Mouse (Mus musculus) megakaryocyte, embryonic 14.5 days (primary cell): ENCODE data around the gene Cep170. TPM values are rescaled to one million over a fixed set of nuclear protein-coding genes. Genes with fewer than 3 reads are reported as not detected.

Experiments used
- H3K27me3 ChIP-seq: replicated peaks from 2 replicates; pipeline ENCODE3; 2012; ENCODE audit warnings: inconsistent platforms
- H3K36me3 ChIP-seq: replicated peaks from 2 replicates; pipeline ENCODE3; 2012; ENCODE audit warnings: low read length, inconsistent platforms, mixed read lengths
- H3K4me1 ChIP-seq: 2 replicates; pipeline ENCODE4 v1.6.1; 2012; ENCODE audit warnings: inconsistent platforms
- H3K4me3 ChIP-seq: replicated peaks from 2 replicates; pipeline ENCODE3; 2012; ENCODE audit warnings: moderate library complexity, mild to moderate bottlenecking, inconsistent platforms
- H3K9me3 ChIP-seq: 2 replicates; pipeline ENCODE4 v1.6.1; 2012; ENCODE audit warnings: inconsistent platforms
- FLI1 ChIP-seq: IDR thresholded peaks from 2 replicates; pipeline ENCODE4 v1.6.1; 2012; ENCODE audit warnings: low read length, inconsistent platforms, mixed read lengths
- GATA1 ChIP-seq: IDR thresholded peaks from 3 replicates; pipeline ENCODE4 v1.6.1; 2012; ENCODE audit warnings: mixed read lengths, low read length, inconsistent platforms, borderline replicate concordance
- polyA plus RNA-seq: library from polyadenylated mRNA; stranded (reverse); fragments of >175 nt; gene quantifications from 2 replicates; pipeline ENCODE4 v1.2.3, GENCODE M21; 2012; ENCODE audit warnings: low replicate concordance; ENCODE audit not compliant: insufficient read depth

Cep170 gene
- polyA plus RNA-seq, 1 experiment = 1.7 TPM

- H3K9me3 ChIP-seq = no peaks in the 10 kb centered on the region
- TF ChIP-seq GATA1 (no peak), FLI1 (no peak)
- H3K27me3 ChIP-seq = no peaks in the 10 kb centered on the region
- H3K4me1 ChIP-seq = peaks cover 41% of the 10 kb centered on the region
- H3K4me3 ChIP-seq = peak overlapping the region; percentile 92
- peaks cover 52% of the 10 kb centered on the region for H3K36me3 ChIP-seq
Observed at GRCm38 (mm10) chr1:176835501-176836294, 21.8 kb upstream of the Cep170 start.

DNA sequence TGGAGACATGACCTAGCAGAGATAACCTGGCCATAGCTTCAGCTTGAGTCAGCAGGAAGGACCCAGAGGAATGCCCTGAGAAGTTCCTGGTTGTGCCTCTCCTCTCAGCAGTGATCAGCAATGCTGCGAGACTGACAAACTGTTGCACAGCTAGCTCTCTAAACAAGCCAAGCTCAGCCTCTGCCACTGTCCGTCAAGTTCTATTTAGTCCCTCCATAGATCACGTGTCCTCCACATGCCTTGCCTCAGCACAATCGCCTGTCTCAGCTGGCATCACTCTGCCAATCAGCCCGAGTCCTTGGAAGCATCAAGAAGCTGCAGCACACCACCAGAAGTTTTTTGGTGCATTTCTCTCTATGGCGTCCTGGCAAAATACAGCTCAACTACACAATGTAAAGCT is 21.0 kb upstream of the Cep170 start:
- H3K4me3 ChIP-seq = peak overlapping the region; percentile 92
- no peaks in the 10 kb centered on the region for H3K9me3 ChIP-seq
- peaks cover 43% of the 10 kb centered on the region for H3K4me1 ChIP-seq

GRCm38 (mm10) chr1:176833948-176834347 is 20.1 kb upstream of the Cep170 start:
- H3K4me3 ChIP-seq = peak overlapping the region; percentile 72
- TF ChIP-seq FLI1 = no peak
- no peak for TF ChIP-seq GATA1
- no peaks in the 10 kb centered on the region for H3K27me3 ChIP-seq
- no peaks in the 10 kb centered on the region for H3K9me3 ChIP-seq
- peaks cover 49% of the 10 kb centered on the region for H3K4me1 ChIP-seq
- peaks cover 53% of the 10 kb centered on the region for H3K36me3 ChIP-seq

More for the DNA sequence above, 21.0 kb upstream of the Cep170 start:
- Histone ChIP-seq H3K36me3 (peaks cover 52% of the 10 kb centered on the region), H3K27me3 (no peaks in the 10 kb centered on the region)
- TF ChIP-seq FLI1 (no peak), GATA1 (no peak)

DNA sequence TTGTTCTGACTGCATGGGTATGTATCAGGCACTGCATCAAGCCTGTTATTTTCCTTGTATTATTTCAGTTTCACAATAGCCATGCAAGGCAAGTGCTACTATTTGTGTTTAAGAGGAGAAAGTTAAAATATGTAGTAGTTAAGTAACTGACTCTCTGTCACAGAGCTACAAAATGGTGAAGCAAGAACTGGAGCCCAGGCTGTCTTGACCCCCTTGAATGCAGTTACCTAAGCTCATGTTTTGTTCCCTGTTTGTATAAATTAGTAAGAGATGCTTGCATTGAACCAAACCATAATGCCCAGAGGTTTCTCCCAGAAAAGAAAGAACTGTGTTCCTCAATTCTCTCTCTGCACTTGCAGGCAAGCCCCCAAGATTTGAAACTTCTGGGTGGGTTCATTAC is 19.4 kb upstream of the Cep170 start:
- peaks cover 56% of the 10 kb centered on the region for H3K4me1 ChIP-seq
- H3K4me3 ChIP-seq = peak overlapping the region; percentile 51
- no peak for TF ChIP-seq GATA1
- no peak for TF ChIP-seq FLI1
- no peaks in the 10 kb centered on the region for H3K27me3 ChIP-seq
- H3K9me3 ChIP-seq = no peaks in the 10 kb centered on the region
- peaks cover 59% of the 10 kb centered on the region for H3K36me3 ChIP-seq

DNA sequence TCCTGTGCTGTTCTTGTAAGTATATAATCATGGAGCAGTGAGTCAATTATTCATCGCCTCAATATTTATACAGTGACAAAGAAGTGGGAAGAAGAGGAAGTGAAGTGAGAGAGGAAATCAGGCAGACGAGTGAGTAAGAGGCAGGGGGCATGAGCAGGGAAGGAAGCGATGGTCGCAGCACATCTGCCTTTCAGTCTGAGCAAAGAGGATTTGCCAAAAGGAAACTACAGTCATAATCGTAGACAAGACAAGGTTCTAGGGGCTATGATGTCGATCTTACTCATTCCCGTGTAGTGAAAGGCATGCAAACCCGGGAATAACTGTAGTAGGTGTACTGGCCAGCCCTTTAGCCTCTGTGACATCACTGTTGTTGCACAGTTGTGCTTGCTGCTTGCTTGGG is 18.7 kb upstream of the Cep170 start:
- peaks cover 65% of the 10 kb centered on the region for H3K36me3 ChIP-seq
- H3K4me1 ChIP-seq = peaks cover 63% of the 10 kb centered on the region
- H3K9me3 ChIP-seq = no peaks in the 10 kb centered on the region
- TF ChIP-seq FLI1 (no peak), GATA1 (no peak)
- H3K27me3 ChIP-seq = no peaks in the 10 kb centered on the region
- peak overlapping the region; percentile 79 for H3K4me3 ChIP-seq

DNA sequence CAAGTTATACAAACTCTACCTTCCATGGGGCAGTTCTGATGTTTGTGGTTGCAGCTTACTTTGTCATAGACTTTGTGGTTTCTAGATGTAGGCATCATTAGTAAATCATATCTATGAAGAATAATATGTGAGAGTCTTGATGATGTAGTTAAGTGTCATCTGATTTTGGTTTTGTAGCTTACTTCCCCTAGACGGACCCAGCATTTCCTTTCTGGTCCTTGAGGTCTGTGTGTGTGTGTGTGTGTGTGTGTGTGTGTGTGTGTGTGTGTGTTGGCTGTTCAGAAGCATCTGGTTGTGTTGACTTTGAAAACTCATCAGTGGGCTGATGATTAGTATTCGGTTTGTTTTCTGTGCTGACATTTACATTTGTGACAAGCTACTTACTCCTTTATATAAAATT is 18.2 kb upstream of the Cep170 start:
- Histone ChIP-seq H3K9me3 (no peaks in the 10 kb centered on the region), H3K4me1 (peaks cover 68% of the 10 kb centered on the region), H3K36me3 (peaks cover 70% of the 10 kb centered on the region), H3K27me3 (no peaks in the 10 kb centered on the region), H3K4me3 (no peak overlapping the region)
- TF ChIP-seq GATA1 = no peak
- TF ChIP-seq FLI1 = no peak

DNA sequence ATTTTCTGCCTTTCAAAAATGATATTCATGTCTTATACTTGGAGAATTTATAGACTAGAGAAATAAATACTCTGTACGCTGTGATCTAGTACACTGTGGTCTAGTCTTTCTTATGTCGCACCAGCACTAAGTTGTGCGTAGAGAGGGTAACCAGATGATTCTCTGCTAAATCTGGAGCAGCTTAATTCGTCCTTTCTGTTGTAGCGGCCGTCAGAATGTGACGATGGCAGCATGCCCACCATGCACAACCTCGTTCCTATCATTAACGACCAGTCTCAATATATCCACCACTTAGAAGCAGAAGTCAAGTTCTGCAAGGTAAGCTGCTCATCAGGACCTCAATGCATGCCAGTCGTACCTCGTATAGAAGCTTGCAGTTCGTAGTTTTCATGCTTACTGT is 14.8 kb upstream of the Cep170 start:
- Histone ChIP-seq H3K27me3 (no peaks in the 10 kb centered on the region), H3K9me3 (no peaks in the 10 kb centered on the region), H3K36me3 (peaks cover 91% of the 10 kb centered on the region), H3K4me1 (peaks cover 84% of the 10 kb centered on the region), H3K4me3 (no peak overlapping the region)
- TF ChIP-seq FLI1 (no peak), GATA1 (no peak)

- peaks cover 89% of the 10 kb centered on the region for H3K36me3 ChIP-seq
- H3K4me1 ChIP-seq = peaks cover 86% of the 10 kb centered on the region
- no peak overlapping the region for H3K4me3 ChIP-seq
- no peaks in the 10 kb centered on the region for H3K9me3 ChIP-seq
- no peaks in the 10 kb centered on the region for H3K27me3 ChIP-seq
- TF ChIP-seq GATA1 (no peak), FLI1 (no peak)
Observed at GRCm38 (mm10) chr1:176827945-176828485, 14.1 kb upstream of the Cep170 start.

DNA sequence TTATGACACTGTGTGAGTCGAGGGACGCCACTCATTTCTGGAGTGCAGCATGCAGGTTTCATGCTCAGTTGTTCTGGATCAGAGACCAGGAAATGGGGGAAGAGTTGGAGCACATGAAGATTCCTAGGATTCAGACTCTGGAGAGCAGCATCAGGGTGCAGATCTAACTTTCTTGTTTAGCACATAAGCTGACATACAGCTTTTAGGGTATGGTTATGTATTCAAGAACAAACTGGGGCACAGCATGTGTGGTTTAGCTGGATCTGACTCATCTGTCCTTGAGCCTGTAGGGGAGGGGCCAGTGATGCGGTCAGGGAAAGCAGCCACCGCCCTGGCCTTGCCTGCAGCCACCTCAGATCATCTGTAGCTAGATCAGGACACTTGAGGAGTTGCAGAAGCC is 13.5 kb upstream of the Cep170 start:
- TF ChIP-seq GATA1 (no peak), FLI1 (no peak)
- Histone ChIP-seq H3K9me3 (no peaks in the 10 kb centered on the region), H3K36me3 (peaks cover 83% of the 10 kb centered on the region), H3K27me3 (no peaks in the 10 kb centered on the region), H3K4me1 (peaks cover 86% of the 10 kb centered on the region), H3K4me3 (peak overlapping the region; percentile 68)

DNA sequence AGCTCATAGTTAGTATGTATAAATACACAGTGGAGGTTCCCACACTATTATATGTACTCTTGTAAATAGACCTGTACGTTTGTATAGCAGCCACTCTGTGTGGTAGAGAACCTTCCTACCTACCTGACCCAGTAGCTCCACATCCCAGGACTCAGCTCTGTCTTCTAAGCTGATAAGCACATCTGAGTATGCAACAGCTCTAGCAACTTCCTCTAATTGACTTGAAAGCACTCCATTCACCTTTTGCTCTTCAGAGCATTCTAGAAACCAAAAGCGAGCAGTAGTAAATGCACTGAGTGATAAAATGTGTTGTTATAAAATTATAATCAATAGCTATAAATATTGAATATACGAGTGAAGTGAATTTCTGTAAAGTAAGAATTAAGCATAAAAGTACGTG is 13.1 kb upstream of the Cep170 start:
- no peaks in the 10 kb centered on the region for H3K27me3 ChIP-seq
- no peaks in the 10 kb centered on the region for H3K9me3 ChIP-seq
- TF ChIP-seq FLI1 (no peak), GATA1 (no peak)
- peaks cover 88% of the 10 kb centered on the region for H3K4me1 ChIP-seq
- peak overlapping the region; percentile 47 for H3K4me3 ChIP-seq
- H3K36me3 ChIP-seq = peaks cover 82% of the 10 kb centered on the region
